ENCODE assay signal across 8 mouse cellular contexts in the genomic region with DNA sequence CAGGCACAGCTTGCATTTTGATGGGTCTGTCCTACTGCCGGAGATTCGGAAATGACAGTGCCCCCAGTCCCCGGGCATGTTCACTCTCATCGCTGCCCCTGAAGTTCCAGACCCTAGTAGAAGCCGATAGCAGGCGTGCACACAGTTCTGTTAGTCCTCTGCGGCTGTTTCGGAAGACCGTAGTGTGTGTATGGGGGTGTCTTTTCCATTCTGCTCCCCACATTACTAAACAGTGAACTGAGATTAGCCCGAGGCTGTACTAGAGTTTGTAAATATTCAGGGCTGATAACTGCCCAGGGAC. TPM values are rescaled to one million over a fixed set of nuclear protein-coding genes. Genes with fewer than 3 reads are reported as not detected.
DNase-seq lines count a peak whose midpoint lies in the region; ATAC-seq and TF ChIP-seq lines count a peak whose summit lies in the region.

No protein-coding gene starts in this region.

- TF ChIP-seq POLR2A in lung, adult 2 months (IDR thresholded peaks at IDR 0.05; ENCODE audit: borderline replicate concordance, extremely low read depth, low read depth, low read length): no peak

- ATAC-seq in embryonic facial prominence, embryonic 13.5 days (ENCODE audit: insufficient number of reproducible peaks, insufficient read depth, low FRiP score, low TSS enrichment, low read depth): no peak
- peak; percentile 58; the same call in 1 of the 2 replicates for ATAC-seq in intestine, embryonic 16.5 days
- ATAC-seq in neural tube, embryonic 14.5 days (ENCODE audit: low read depth): peak; percentile 52

- 1% methylated on average over 10 of the region's 10 CpGs for WGBS in lung, adult 2 months
- 4% methylated on average over 10 of the region's 10 CpGs for WGBS in embryonic facial prominence, embryonic 13.5 days
- 2% methylated on average over 10 of the region's 10 CpGs for WGBS in intestine, embryonic 16.5 days
- 6% methylated on average over 10 of the region's 10 CpGs for WGBS in neural tube, embryonic 14.5 days

- no peak for TF ChIP-seq CTCF in lung, adult 2 months (IDR thresholded peaks at IDR 0.05; ENCODE audit: insufficient read depth, low read length)

- DNase-seq in lung, adult 2 months: peak; percentile 8
- no peak for DNase-seq in lung, postnatal 10 days
- DNase-seq in cerebellum, adult 9-10 months: no peak
- DNase-seq in frontal cortex, postnatal 10 days (ENCODE audit: low spot score in 2 of 2): no peak
- no peak for DNase-seq in ovary, postnatal 10 days (ENCODE audit: low spot score)

- H3K9me3 ChIP-seq in embryonic facial prominence, embryonic 13.5 days: no peaks in the 10 kb centered on the region
- H3K9me3 ChIP-seq in intestine, embryonic 16.5 days (ENCODE audit: control insufficient read depth, low read length): no peaks in the 10 kb centered on the region
- H3K9me3 ChIP-seq in neural tube, embryonic 14.5 days (ENCODE audit: control insufficient read depth, low read length): no peaks in the 10 kb centered on the region

- peak overlapping the region; percentile 88 for H3K4me3 ChIP-seq in lung, adult 2 months (replicated peaks; ENCODE audit: extremely low read depth, low read depth, low read length)
- peak overlapping the region; percentile 100 for H3K4me3 ChIP-seq in embryonic facial prominence, embryonic 13.5 days
- peak overlapping the region; percentile 100 for H3K4me3 ChIP-seq in intestine, embryonic 16.5 days (ENCODE audit: low read length)
- H3K4me3 ChIP-seq in neural tube, embryonic 14.5 days (ENCODE audit: low read depth, low read length): peak overlapping the region; percentile 95

- no peaks in the 10 kb centered on the region for H3K27me3 ChIP-seq in embryonic facial prominence, embryonic 13.5 days
- no peaks in the 10 kb centered on the region for H3K27me3 ChIP-seq in intestine, embryonic 16.5 days (replicated peaks; ENCODE audit: control insufficient read depth, insufficient read depth, low read length)
- H3K27me3 ChIP-seq in neural tube, embryonic 14.5 days (ENCODE audit: control insufficient read depth, insufficient read depth, low read length): no peaks in the 10 kb centered on the region

- peak overlapping the region; percentile 97 for H3K4me2 ChIP-seq in embryonic facial prominence, embryonic 13.5 days
- H3K4me2 ChIP-seq in intestine, embryonic 16.5 days (ENCODE audit: low read depth, low read length): peak overlapping the region; percentile 71
- peak overlapping the region; percentile 67 for H3K4me2 ChIP-seq in neural tube, embryonic 14.5 days (ENCODE audit: low read depth, low read length)

- H3K27ac ChIP-seq in embryonic facial prominence, embryonic 13.5 days: peak overlapping the region; percentile 91
- H3K27ac ChIP-seq in intestine, embryonic 16.5 days (ENCODE audit: low read length): peak overlapping the region; percentile 92
- peak overlapping the region; percentile 82 for H3K27ac ChIP-seq in neural tube, embryonic 14.5 days (ENCODE audit: low read depth, low read length)

- H3K9ac ChIP-seq in embryonic facial prominence, embryonic 13.5 days: peak overlapping the region; percentile 91
- peak overlapping the region; percentile 93 for H3K9ac ChIP-seq in intestine, embryonic 16.5 days (ENCODE audit: low read depth, low read length)
- peak overlapping the region; percentile 67 for H3K9ac ChIP-seq in neural tube, embryonic 14.5 days (replicated peaks; ENCODE audit: low read depth, low read length)

- H3K36me3 ChIP-seq in embryonic facial prominence, embryonic 13.5 days: peaks cover 30% of the 10 kb centered on the region
- H3K36me3 ChIP-seq in intestine, embryonic 16.5 days (ENCODE audit: control insufficient read depth, insufficient read depth, low read length): no peaks in the 10 kb centered on the region
- H3K36me3 ChIP-seq in neural tube, embryonic 14.5 days (ENCODE audit: control insufficient read depth, insufficient read depth, low read length): peaks cover 16% of the 10 kb centered on the region; the same call in 1 of the 2 replicates

- peaks cover 3% of the 10 kb centered on the region; the same call in 1 of the 2 replicates for H3K4me1 ChIP-seq in lung, adult 2 months (ENCODE audit: control insufficient read depth, insufficient read depth, low read length)
- peaks cover 14% of the 10 kb centered on the region for H3K4me1 ChIP-seq in embryonic facial prominence, embryonic 13.5 days
- peaks cover 10% of the 10 kb centered on the region for H3K4me1 ChIP-seq in intestine, embryonic 16.5 days (ENCODE audit: control insufficient read depth, insufficient read depth, low read length)
- peaks cover 6% of the 10 kb centered on the region; the same call in 1 of the 2 replicates for H3K4me1 ChIP-seq in neural tube, embryonic 14.5 days (ENCODE audit: control insufficient read depth, insufficient read depth, low read length)

RNA-seq across cellular contexts. Expression of a gene that starts 0.6 kb away (rescaled TPM):
- 7.3 and 10.8 TPM in 2 replicates for polyA plus RNA-seq in lung, adult 2 months (2012; rRNA removed)
- 33.9 and 42.3 TPM in 2 replicates for polyA plus RNA-seq in embryonic facial prominence, embryonic 13.5 days (2015; fragmentation: Nextera tagmentation; extraction: Ambion mirVana)
- 24.4 and 26.4 TPM in 2 replicates for polyA plus RNA-seq in intestine, embryonic 16.5 days (2015; fragmentation: Nextera tagmentation; extraction: Ambion mirVana)
- polyA plus RNA-seq in neural tube, embryonic 14.5 days (2014; fragmentation: Nextera tagmentation; extraction: Ambion mirVana): 24.0 and 28.0 TPM in 2 replicates

RNA-seq across cellular contexts. Expression of a gene that starts 33.3 kb away (rescaled TPM):
- polyA plus RNA-seq in lung, adult 2 months (2012; rRNA removed): 10.9 and 12.6 TPM in 2 replicates
- polyA plus RNA-seq in embryonic facial prominence, embryonic 13.5 days (2015; fragmentation: Nextera tagmentation; extraction: Ambion mirVana): 18.2 and 19.1 TPM in 2 replicates
- 18.7 and 19.7 TPM in 2 replicates for polyA plus RNA-seq in intestine, embryonic 16.5 days (2015; fragmentation: Nextera tagmentation; extraction: Ambion mirVana)
- 18.9 and 20.9 TPM in 2 replicates for polyA plus RNA-seq in neural tube, embryonic 14.5 days (2014; fragmentation: Nextera tagmentation; extraction: Ambion mirVana)

RNA-seq across cellular contexts. Expression of a gene that starts 55.1 kb away (rescaled TPM):
- polyA plus RNA-seq in lung, adult 2 months (2012; rRNA removed): 1.2 and 1,963 TPM in 2 replicates
- polyA plus RNA-seq in embryonic facial prominence, embryonic 13.5 days (2015; fragmentation: Nextera tagmentation; extraction: Ambion mirVana): 32.0 and 44.7 TPM in 2 replicates
- polyA plus RNA-seq in intestine, embryonic 16.5 days (2015; fragmentation: Nextera tagmentation; extraction: Ambion mirVana): 11.1 and 14.3 TPM in 2 replicates
- polyA plus RNA-seq in neural tube, embryonic 14.5 days (2014; fragmentation: Nextera tagmentation; extraction: Ambion mirVana): 9.0 and 22.7 TPM in 2 replicates
